Mouse (Mus musculus) embryonic fibroblast, embryonic 13.5 days (primary cell): ENCODE results near the gene Sap30bp.

Experiments
- CTCF ChIP-seq: IDR thresholded peaks from 2 replicates; pipeline ENCODE4 v1.5.1; 2011; ENCODE audit warnings: mild to moderate bottlenecking, control low read depth, low read length, moderate library complexity, borderline replicate concordance; ENCODE audit not compliant: insufficient read depth
- POLR2A ChIP-seq: IDR thresholded peaks from 2 replicates; pipeline ENCODE4 v1.6.1; 2011; ENCODE audit warnings: low read depth, mild to moderate bottlenecking, control low read depth, low read length, moderate library complexity

GRCm38 (mm10) chr11:115968731-115969405, 35.8 kb downstream of the Sap30bp start:
- no peak for TF ChIP-seq CTCF
- TF ChIP-seq POLR2A: no peak
